Mouse (Mus musculus): ENCODE measurements around the gene Gm10283.
"Not testable (repeated sequence)": the region's sequence is repeated elsewhere in the genome, so short reads cannot be mapped to it uniquely, and the experiment has no call there.

The Gm10283 gene

GRCm38 (mm10) chr8:60503098-60503497 is at the start of gene Gm10283:
TSS of gene Gm10283 (minus strand) at chr8:60503198.
- no peak for DNase-seq (ENCODE audit: extremely low read depth, insufficient read length, low spot score)

GRCm38 (mm10) chr8:60534945-60535344 is 31.9 kb upstream of the Gm10283 start:
- no peak for DNase-seq (ENCODE audit: extremely low read depth, insufficient read length, low spot score)

GRCm38 (mm10) chr8:60518286-60518685 is 15.3 kb upstream of the Gm10283 start:
- no peak for DNase-seq (ENCODE audit: extremely low read depth, insufficient read length, low spot score)

- peak; percentile 29 for DNase-seq (ENCODE audit: extremely low read depth, insufficient read length, low spot score)
Observed at GRCm38 (mm10) chr8:60505653-60506521, 2.9 kb upstream of the Gm10283 start, which contains the start of gene Aadat. TSS of gene Aadat (plus strand) at chr8:60505932.

- not testable (repeated sequence) for DNase-seq (ENCODE audit: extremely low read depth, insufficient read length, low spot score)
Observed at GRCm38 (mm10) chr8:60495046-60495445, 8.0 kb downstream of the Gm10283 start.

GRCm38 (mm10) chr8:60494606-60495005 is 8.4 kb downstream of the Gm10283 start:
- DNase-seq (ENCODE audit: extremely low read depth, insufficient read length, low spot score) = no peak

GRCm38 (mm10) chr8:60492471-60492870 is 10.5 kb downstream of the Gm10283 start:
- no peak for DNase-seq (ENCODE audit: extremely low read depth, insufficient read length, low spot score)

- no peak for DNase-seq (ENCODE audit: extremely low read depth, insufficient read length, low spot score)
Observed at GRCm38 (mm10) chr8:60491871-60492270, 11.1 kb downstream of the Gm10283 start.

- no peak for DNase-seq (ENCODE audit: extremely low read depth, insufficient read length, low spot score)
Observed at GRCm38 (mm10) chr8:60490147-60490546, 12.9 kb downstream of the Gm10283 start.

GRCm38 (mm10) chr8:60466686-60467335 is 36.2 kb downstream of the Gm10283 start:
- peak; percentile 3 for DNase-seq (ENCODE audit: extremely low read depth, insufficient read length, low spot score)

GRCm38 (mm10) chr8:60449296-60449695 is 53.7 kb downstream of the Gm10283 start:
- no peak for DNase-seq (ENCODE audit: extremely low read depth, insufficient read length, low spot score)

- DNase-seq (ENCODE audit: extremely low read depth, insufficient read length, low spot score) = no peak
Observed at GRCm38 (mm10) chr8:60444989-60445388, 58.0 kb downstream of the Gm10283 start.

GRCm38 (mm10) chr8:60438557-60438956 is 64.4 kb downstream of the Gm10283 start:
- DNase-seq (ENCODE audit: extremely low read depth, insufficient read length, low spot score) = no peak

GRCm38 (mm10) chr8:60436872-60437271 is 66.1 kb downstream of the Gm10283 start:
- no peak for DNase-seq (ENCODE audit: extremely low read depth, insufficient read length, low spot score)

GRCm38 (mm10) chr8:60432649-60433048 is 70.3 kb downstream of the Gm10283 start:
- no peak for DNase-seq (ENCODE audit: extremely low read depth, insufficient read length, low spot score)

- no peak for DNase-seq (ENCODE audit: extremely low read depth, insufficient read length, low spot score)
Observed at GRCm38 (mm10) chr8:60406358-60406757, 96.6 kb downstream of the Gm10283 start.

- no peak for DNase-seq (ENCODE audit: extremely low read depth, insufficient read length, low spot score)
Observed at GRCm38 (mm10) chr8:60404994-60405548, 97.9 kb downstream of the Gm10283 start.

GRCm38 (mm10) chr8:60393675-60394074 is 109.3 kb downstream of the Gm10283 start:
- DNase-seq (ENCODE audit: extremely low read depth, insufficient read length, low spot score) = no peak

- DNase-seq (ENCODE audit: extremely low read depth, insufficient read length, low spot score) = no peak
Observed at GRCm38 (mm10) chr8:60386589-60386988, 116.4 kb downstream of the Gm10283 start.

Data from 3134 (cell line).